Mouse (Mus musculus) CD8-positive naive resting alpha-beta T cell, adult 57 days (primary cell): ENCODE data around the gene Mpc2. TPM values are rescaled to one million over a fixed set of nuclear protein-coding genes. Genes with fewer than 3 reads are reported as not detected.

Experiments
- total RNA-seq: library from RNA; stranded (reverse); gene quantifications from one replicate; pipeline ENCODE4 v1.2.4, GENCODE M21; 2023

Mpc2 gene
- 32.0 TPM for total RNA-seq

DNA sequence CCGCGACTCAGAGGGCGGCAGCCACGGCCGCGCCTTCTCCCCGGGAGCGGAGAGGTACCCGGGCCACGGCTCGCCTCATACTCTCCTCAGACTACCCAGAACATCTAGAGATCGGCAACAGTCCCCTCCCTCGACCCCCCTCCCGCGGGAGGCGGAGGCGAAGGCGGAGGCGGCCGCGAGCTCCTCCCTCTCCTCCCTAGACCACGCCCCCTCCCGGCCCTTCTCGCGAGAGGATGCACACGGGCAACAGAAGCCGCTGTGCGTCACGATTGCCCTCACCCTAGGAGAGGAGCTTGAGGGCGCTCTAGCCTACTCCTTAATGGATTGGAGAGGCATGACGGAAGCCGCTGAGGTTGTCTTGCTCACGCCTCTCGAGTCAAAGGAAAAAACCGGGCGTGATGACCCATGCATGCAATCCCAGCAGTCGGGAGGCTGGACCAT is at the start of gene Mpc2, which contains the start of gene Dcaf6:
Mpc2 (plus strand) TSS at position 278 of the 441 bp plus-strand sequence.
Dcaf6 (minus strand) TSS at position 116 of the 441 bp plus-strand sequence.

DNA sequence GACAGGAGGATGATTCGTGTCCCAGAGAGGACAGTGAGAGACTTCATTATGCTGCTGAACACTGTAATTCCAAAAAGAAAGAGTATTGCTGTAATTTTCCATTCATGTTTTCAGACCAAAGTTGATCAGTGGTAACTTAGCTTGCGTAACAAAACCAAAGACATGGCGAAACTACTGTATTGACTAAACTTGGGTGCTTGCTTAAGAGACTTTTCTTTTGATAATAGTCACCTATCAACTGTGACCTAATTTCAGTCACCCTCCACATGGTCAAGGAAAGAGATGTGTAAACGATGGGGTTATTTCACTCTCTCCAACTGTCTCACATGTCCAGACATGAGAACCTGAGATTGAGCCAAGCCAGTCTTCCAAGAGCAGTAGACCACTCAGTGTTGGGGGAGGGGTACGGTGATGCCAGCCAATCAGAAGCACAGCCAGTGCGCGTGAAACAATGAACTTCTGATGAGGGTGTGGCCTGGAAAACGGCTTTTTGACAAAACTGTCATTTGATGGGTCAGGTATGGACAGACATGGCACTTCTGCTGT is 24.3 kb downstream of the Mpc2 start, which contains the start of gene Adcy10:
Adcy10 (plus strand) TSS at position 496 of the 546 bp plus-strand sequence.

Other genes starting within 250 kb of the Mpc2 start
- 94.0 TPM for gene Tiprl, start 223.6 kb upstream of the Mpc2 start, total RNA-seq
- gene Gpr161, start 164.8 kb upstream of the Mpc2 start, total RNA-seq = not detected
- 39.2 TPM for gene Dcaf6, start 162 bp upstream of the Mpc2 start, total RNA-seq
- 1.7 TPM for gene Adcy10, start 24.5 kb downstream of the Mpc2 start, total RNA-seq
- 1.8 TPM for gene Mpzl1, start 173.9 kb downstream of the Mpc2 start, total RNA-seq
- gene Rcsd1, start 249.1 kb downstream of the Mpc2 start, total RNA-seq = 167 TPM